Mouse (Mus musculus): Measurements from ENCODE around the gene Abl1.
"Not testable (repeated sequence)": the region's sequence is repeated elsewhere in the genome, so short reads cannot be mapped to it uniquely, and the experiment has no call there.

The Abl1 gene

GRCm38 (mm10) chr2:31688074-31688925 lies at the start of gene Abl1:
Abl1 (plus strand) TSS chr2:31688376.
- DNase-seq, result peak; percentile 93

- no peak for DNase-seq
Measured at GRCm38 (mm10) chr2:31638581-31639465, 49.4 kb upstream of the Abl1 start.

- DNase-seq, result no peak
Measured at GRCm38 (mm10) chr2:31639466-31639760, 48.8 kb upstream of the Abl1 start.

GRCm38 (mm10) chr2:31639901-31640608 lies 48.1 kb upstream of the Abl1 start, which contains the start of gene Prdm12:
Prdm12 (plus strand) TSS chr2:31640037.
- DNase-seq, result no peak

- DNase-seq, result no peak
Measured at GRCm38 (mm10) chr2:31640609-31641507, 47.3 kb upstream of the Abl1 start.

- DNase-seq, result no peak
Measured at GRCm38 (mm10) chr2:31641508-31641830, 46.7 kb upstream of the Abl1 start.

- DNase-seq, result no peak
Measured at GRCm38 (mm10) chr2:31641929-31642328, 46.2 kb upstream of the Abl1 start.

GRCm38 (mm10) chr2:31653971-31654853 lies 34.0 kb upstream of the Abl1 start:
- DNase-seq, result peak; percentile 48

- peak; percentile 63 for DNase-seq
Measured at GRCm38 (mm10) chr2:31654854-31655559, 33.2 kb upstream of the Abl1 start.

GRCm38 (mm10) chr2:31656374-31656773 lies 31.8 kb upstream of the Abl1 start:
- no peak for DNase-seq

- DNase-seq, result no peak
Measured at GRCm38 (mm10) chr2:31662939-31663803, 25.0 kb upstream of the Abl1 start.

GRCm38 (mm10) chr2:31663804-31664180 lies 24.4 kb upstream of the Abl1 start:
- DNase-seq, result no peak

GRCm38 (mm10) chr2:31667332-31667731 lies 20.8 kb upstream of the Abl1 start:
- no peak for DNase-seq

GRCm38 (mm10) chr2:31670551-31671035 lies 17.6 kb upstream of the Abl1 start, which contains the start of gene Exosc2:
Exosc2 (plus strand) TSS chr2:31670715.
- DNase-seq, result peak; percentile 91

- peak; percentile 50 for DNase-seq
Measured at GRCm38 (mm10) chr2:31678641-31679040, 9.5 kb upstream of the Abl1 start.

- DNase-seq, result not testable (repeated sequence)
Measured at GRCm38 (mm10) chr2:31681051-31681707, 7.0 kb upstream of the Abl1 start.

GRCm38 (mm10) chr2:31681731-31682235 lies 6.4 kb upstream of the Abl1 start:
- no peak for DNase-seq

- DNase-seq, result peak; percentile 58
Measured at GRCm38 (mm10) chr2:31683666-31684065, 4.5 kb upstream of the Abl1 start.

Data from thymus, postnatal 14 days (tissue).